Mouse (Mus musculus): ENCODE measurements around the gene Cuedc1. TPM values are rescaled to one million over a fixed set of nuclear protein-coding genes. Genes with fewer than 3 reads are reported as not detected.
A peak's percentile ranks its signal among the peaks of the same experiment; 100 is the strongest.

The Cuedc1 gene
- total and polyA plus RNA-seq, 2 experiments from 2014 or later = 37.5 to 38.8 TPM

- H3K27me3 ChIP-seq (ENCODE audit: insufficient read depth, low read length) = no peaks in the 10 kb centered on the region
- H3K4me2 ChIP-seq (ENCODE audit: low read depth, low read length, poor library complexity, severe bottlenecking) = no peak overlapping the region
- no peak for ATAC-seq (ENCODE audit: low FRiP score)
- H3K4me1 ChIP-seq (ENCODE audit: insufficient read depth, low read length) = 0 out of 2 replicates have a peak, but pooled peaks cover 1% of the 10 kb centered on the region
- TF ChIP-seq CTCF (IDR thresholded peaks at IDR 0.05) = peak; percentile 83
- no peak overlapping the region for H3K4me3 ChIP-seq (ENCODE audit: low read depth, low read length)
- 85% methylated on average over 1 of the region's 1 CpGs for WGBS
- DNase-seq (ENCODE audit: low spot score) = peak; percentile 69
- H3K27ac ChIP-seq (ENCODE audit: low read depth, low read length) = no peak overlapping the region
- H3K9me3 ChIP-seq (ENCODE audit: low read length) = no peaks in the 10 kb centered on the region
- no peaks in the 10 kb centered on the region; the same call in 1 of the 2 replicates for H3K36me3 ChIP-seq (ENCODE audit: insufficient read depth, low read length)
- no peak overlapping the region for H3K9ac ChIP-seq (replicated peaks; ENCODE audit: low read length, poor library complexity, severe bottlenecking)
Observed at GRCm38 (mm10) chr11:88054589-88054988, 43.3 kb upstream of the Cuedc1 start.

GRCm38 (mm10) chr11:88055777-88056176 lies 42.1 kb upstream of the Cuedc1 start:
- H3K9me3 ChIP-seq (ENCODE audit: low read length) = no peaks in the 10 kb centered on the region
- no peaks in the 10 kb centered on the region for H3K4me1 ChIP-seq (ENCODE audit: insufficient read depth, low read length)
- H3K4me3 ChIP-seq (ENCODE audit: low read depth, low read length) = no peak overlapping the region
- no peak for ATAC-seq (ENCODE audit: low FRiP score)
- 92% methylated on average over 2 of the region's 2 CpGs for WGBS
- no peak overlapping the region for H3K27ac ChIP-seq (ENCODE audit: low read depth, low read length)
- H3K36me3 ChIP-seq (ENCODE audit: insufficient read depth, low read length) = no peaks in the 10 kb centered on the region; the same call in 1 of the 2 replicates
- no peaks in the 10 kb centered on the region for H3K27me3 ChIP-seq (ENCODE audit: insufficient read depth, low read length)
- DNase-seq (ENCODE audit: low spot score) = no peak
- no peak overlapping the region for H3K4me2 ChIP-seq (ENCODE audit: low read depth, low read length, poor library complexity, severe bottlenecking)
- H3K9ac ChIP-seq (replicated peaks; ENCODE audit: low read length, poor library complexity, severe bottlenecking) = no peak overlapping the region
- no peak for TF ChIP-seq CTCF (IDR thresholded peaks at IDR 0.05)

GRCm38 (mm10) chr11:88057788-88058187 lies 40.1 kb upstream of the Cuedc1 start:
- peak; percentile 44 for TF ChIP-seq CTCF (IDR thresholded peaks at IDR 0.05)
- no peak overlapping the region for H3K27ac ChIP-seq (ENCODE audit: low read depth, low read length)
- no peaks in the 10 kb centered on the region for H3K4me1 ChIP-seq (ENCODE audit: insufficient read depth, low read length)
- no peak for DNase-seq (ENCODE audit: low spot score)
- no peak for ATAC-seq (ENCODE audit: low FRiP score)
- H3K36me3 ChIP-seq (ENCODE audit: insufficient read depth, low read length) = no peaks in the 10 kb centered on the region
- no peaks in the 10 kb centered on the region for H3K9me3 ChIP-seq (ENCODE audit: low read length)
- H3K9ac ChIP-seq (replicated peaks; ENCODE audit: low read length, poor library complexity, severe bottlenecking) = no peak overlapping the region
- H3K4me3 ChIP-seq (ENCODE audit: low read depth, low read length) = no peak overlapping the region
- no peaks in the 10 kb centered on the region for H3K27me3 ChIP-seq (ENCODE audit: insufficient read depth, low read length)
- H3K4me2 ChIP-seq (ENCODE audit: low read depth, low read length, poor library complexity, severe bottlenecking) = no peak overlapping the region
- 83% methylated on average over 2 of the region's 2 CpGs for WGBS

GRCm38 (mm10) chr11:88059141-88059540 lies 38.7 kb upstream of the Cuedc1 start:
- TF ChIP-seq CTCF (IDR thresholded peaks at IDR 0.05) = peak; percentile 91
- Histone ChIP-seq H3K27ac (ENCODE audit: low read depth, low read length) (no peak overlapping the region), H3K36me3 (ENCODE audit: insufficient read depth, low read length) (no peaks in the 10 kb centered on the region), H3K4me3 (ENCODE audit: low read depth, low read length) (no peak overlapping the region), H3K9me3 (ENCODE audit: low read length) (no peaks in the 10 kb centered on the region), H3K4me1 (ENCODE audit: insufficient read depth, low read length) (no peaks in the 10 kb centered on the region), H3K27me3 (ENCODE audit: insufficient read depth, low read length) (no peaks in the 10 kb centered on the region), H3K4me2 (ENCODE audit: low read depth, low read length, poor library complexity, severe bottlenecking) (no peak overlapping the region), H3K9ac (replicated peaks; ENCODE audit: low read length, poor library complexity, severe bottlenecking) (no peak overlapping the region)
- peak; percentile 86 for DNase-seq (ENCODE audit: low spot score)
- peak; percentile 72; the same call in 1 of the 2 replicates for ATAC-seq (ENCODE audit: low FRiP score)
- 43% methylated on average over 2 of the region's 2 CpGs for WGBS

- peak; percentile 51 for TF ChIP-seq CTCF (IDR thresholded peaks at IDR 0.05)
- ATAC-seq (ENCODE audit: low FRiP score) (no peak), DNase-seq (ENCODE audit: low spot score) (no peak)
- Histone ChIP-seq H3K9me3 (ENCODE audit: low read length) (no peaks in the 10 kb centered on the region), H3K4me1 (ENCODE audit: insufficient read depth, low read length) (no peaks in the 10 kb centered on the region), H3K36me3 (ENCODE audit: insufficient read depth, low read length) (no peaks in the 10 kb centered on the region), H3K4me3 (ENCODE audit: low read depth, low read length) (no peak overlapping the region), H3K9ac (replicated peaks; ENCODE audit: low read length, poor library complexity, severe bottlenecking) (no peak overlapping the region), H3K4me2 (ENCODE audit: low read depth, low read length, poor library complexity, severe bottlenecking) (no peak overlapping the region), H3K27ac (ENCODE audit: low read depth, low read length) (no peak overlapping the region), H3K27me3 (ENCODE audit: insufficient read depth, low read length) (no peaks in the 10 kb centered on the region)
- 76% methylated on average over 2 of the region's 2 CpGs for WGBS
Observed at GRCm38 (mm10) chr11:88061892-88062625, 35.8 kb upstream of the Cuedc1 start.

GRCm38 (mm10) chr11:88065732-88066131 lies 32.1 kb upstream of the Cuedc1 start:
- Histone ChIP-seq H3K4me3 (ENCODE audit: low read depth, low read length) (no peak overlapping the region), H3K27me3 (ENCODE audit: insufficient read depth, low read length) (no peaks in the 10 kb centered on the region), H3K4me2 (ENCODE audit: low read depth, low read length, poor library complexity, severe bottlenecking) (no peak overlapping the region), H3K27ac (ENCODE audit: low read depth, low read length) (no peak overlapping the region), H3K36me3 (ENCODE audit: insufficient read depth, low read length) (no peaks in the 10 kb centered on the region), H3K9ac (replicated peaks; ENCODE audit: low read length, poor library complexity, severe bottlenecking) (no peak overlapping the region), H3K4me1 (ENCODE audit: insufficient read depth, low read length) (peaks cover 7% of the 10 kb centered on the region; the same call in 1 of the 2 replicates), H3K9me3 (ENCODE audit: low read length) (no peaks in the 10 kb centered on the region)
- DNase-seq (ENCODE audit: low spot score) = no peak
- no peak for TF ChIP-seq CTCF (IDR thresholded peaks at IDR 0.05)
- ATAC-seq (ENCODE audit: low FRiP score) = no peak

Data from midbrain, postnatal 0 days (tissue).